41 mouse cellular contexts compared by ENCODE assay signal in genomic region chr11:98603953-98604352, GRCm38 (mm10). TPM values are rescaled to one million over a fixed set of nuclear protein-coding genes. Genes with fewer than 3 reads are reported as not detected.
A peak's percentile ranks its signal among the peaks of the same experiment; 100 is the strongest.
DNase-seq lines count a peak whose midpoint lies in the region; ATAC-seq and TF ChIP-seq lines count a peak whose summit lies in the region.
"Had no signal": no experiment of that assay in that cellular context is flagged by ENCODE, and none has a peak within 500 bp of the region (broad histone marks: within the 10 kb centered on the region; RNA-seq: fewer than 3 reads in every experiment).

No protein-coding gene starts in this region.

- H3K4me2 ChIP-seq in lung, embryonic 14.5 days = no peak overlapping the region
- H3K4me2 ChIP-seq in CH12.LX (ENCODE audit: insufficient read depth, low read depth, poor library complexity, severe bottlenecking) = no peak overlapping the region
- H3K4me2 ChIP-seq in midbrain, embryonic 11.5 days = no peak overlapping the region
- H3K4me2 ChIP-seq: heart, embryonic 13.5 days; hindbrain, embryonic 14.5 days; limb, embryonic 12.5 days; liver, embryonic 12.5 days; lung, embryonic 15.5 days; midbrain, embryonic 15.5 days had no signal

- no peaks in the 10 kb centered on the region for H3K79me2 ChIP-seq in CH12.LX (replicated peaks; ENCODE audit: control insufficient read depth, extremely low read depth, insufficient read depth, poor library complexity, severe bottlenecking)

- peaks cover 5% of the 10 kb centered on the region; the same call in 1 of the 2 replicates for H3K27me3 ChIP-seq in lung, embryonic 14.5 days (ENCODE audit: insufficient read depth, low read length)
- peaks cover 66% of the 10 kb centered on the region for H3K27me3 ChIP-seq in CH12.LX (replicated peaks)
- peaks cover 2% of the 10 kb centered on the region; the same call in 1 of the 2 replicates for H3K27me3 ChIP-seq in midbrain, embryonic 11.5 days (ENCODE audit: control insufficient read depth, insufficient read depth, low read length)

- TF ChIP-seq EP300 in CH12.LX (IDR thresholded peaks at IDR 0.05; ENCODE audit: low read length) = no peak

- H3K9ac ChIP-seq in lung, embryonic 14.5 days = no peak overlapping the region
- no peak overlapping the region for H3K9ac ChIP-seq in CH12.LX (ENCODE audit: insufficient read depth, low read depth)
- no peak overlapping the region for H3K9ac ChIP-seq in midbrain, embryonic 11.5 days (ENCODE audit: low read length)
- H3K9ac ChIP-seq: heart, embryonic 13.5 days; hindbrain, embryonic 14.5 days; limb, embryonic 12.5 days; liver, embryonic 12.5 days; lung, embryonic 15.5 days; midbrain, embryonic 15.5 days had no signal

- TF ChIP-seq POLR2A in CH12.LX (IDR thresholded peaks at IDR 0.05; ENCODE audit: low read depth, low read length) = no peak

- H3K27ac ChIP-seq in lung, embryonic 14.5 days (ENCODE audit: low read depth) = no peak overlapping the region
- H3K27ac ChIP-seq in CH12.LX (ENCODE audit: insufficient read depth, low read depth) = no peak overlapping the region
- no peak overlapping the region for H3K27ac ChIP-seq in midbrain, embryonic 11.5 days (ENCODE audit: low read depth, low read length)
- H3K27ac ChIP-seq: gastrocnemius, adult 2 months; heart, adult 2 months; heart, embryonic 13.5 days; hindbrain, embryonic 14.5 days; limb, embryonic 12.5 days; liver, embryonic 12.5 days; lung, embryonic 15.5 days; midbrain, embryonic 15.5 days had no signal

- WGBS in lung, embryonic 14.5 days = 79% methylated on average over 2 of the region's 2 CpGs
- WGBS in midbrain, embryonic 11.5 days = 82% methylated on average over 2 of the region's 2 CpGs

- dilution Hi-C loops in CH12.LX (cut with MboI; ENCODE audit: extremely low pct_ligation_motif_present, extremely low pct_unique_long_range_greater_than_20kb, low sequenced_read_pairs) = no loop called here

- H3K36me3 ChIP-seq in lung, embryonic 14.5 days (ENCODE audit: insufficient read depth) = no peaks in the 10 kb centered on the region
- no peaks in the 10 kb centered on the region for H3K36me3 ChIP-seq in CH12.LX (replicated peaks in 1 of 2; ENCODE audit: control insufficient read depth in 1 of 2, insufficient read depth in 1 of 2, low read length in 1 of 2)
- H3K36me3 ChIP-seq in midbrain, embryonic 11.5 days (ENCODE audit: control insufficient read depth, insufficient read depth, low read length) = no peaks in the 10 kb centered on the region
- H3K36me3 ChIP-seq: G1E; heart, embryonic 13.5 days; limb, embryonic 12.5 days; liver, embryonic 12.5 days; lung, embryonic 15.5 days; midbrain, embryonic 15.5 days had no signal

- TF ChIP-seq RAD21 in CH12.LX (IDR thresholded peaks at IDR 0.05; ENCODE audit: low read depth, low read length) = peak; percentile 57

- no peak overlapping the region for H3K4me3 ChIP-seq in lung, embryonic 14.5 days (ENCODE audit: low read depth, low read length)
- no peak overlapping the region for H3K4me3 ChIP-seq in CH12.LX (replicated peaks in 1 of 3; ENCODE audit: low read depth in 2 of 3, low read length in 2 of 3, poor library complexity in 1 of 3)
- H3K4me3 ChIP-seq in midbrain, embryonic 11.5 days (ENCODE audit: low read depth, low read length) = no peak overlapping the region
- H3K4me3 ChIP-seq: erythroblast, embryonic 14.5 days; gastrocnemius, adult 2 months; heart, adult 2 months; heart, embryonic 13.5 days; limb, embryonic 12.5 days; liver, embryonic 12.5 days; lung, embryonic 15.5 days; midbrain, embryonic 15.5 days had no signal

- peak; percentile 30 for TF ChIP-seq CTCF in lung, embryonic 14.5 days (IDR thresholded peaks at IDR 0.05; ENCODE audit: low read depth)
- peak in 1 of 2 experiments; percentile 73 for TF ChIP-seq CTCF in CH12.LX (conservative IDR thresholded peaks at IDR 0.05 in 1 of 2, IDR thresholded peaks at IDR 0.05 in 1 of 2; ENCODE audit: low read depth in 2 of 2, low read length in 2 of 2)

- peak; percentile 28 for DNase-seq in CD4-positive, CD25-positive, alpha-beta regulatory T cell, adult 2 months (ENCODE audit: low read depth, low spot score)
- no peak for DNase-seq in lung, embryonic 14.5 days
- no peak for DNase-seq in lung, postnatal 25 days (ENCODE audit: low spot score)
- DNase-seq in CH12.LX (ENCODE audit: extremely low read depth) = peak; percentile 37
- DNase-seq in midbrain, embryonic 11.5 days (ENCODE audit: low spot score, missing footprints) = no peak
- DNase-seq in kidney, adult 9 months = no peak
- DNase-seq: adrenal gland, postnatal 25 days; cerebellum, adult 18-20 months; cerebellum, postnatal 10 days; gastrocnemius, adult 2 months; gastrocnemius, postnatal 36 days; heart, adult 2 months; heart, postnatal 10 days; kidney, adult 2 months; kidney, postnatal 10 days; layer of hippocampus, adult 9-11 months; lung, postnatal 4 days; right cerebral cortex, adult 18-20 months; spleen, adult 18-20 months had no signal

- ATAC-seq in CD4-positive, CD25-positive, alpha-beta regulatory T cell, adult 4 months = no peak
- ATAC-seq in lung, embryonic 14.5 days (ENCODE audit: insufficient read depth) = no peak
- 0 out of 2 replicates have a peak, but pooled peaks have one; percentile 31 for ATAC-seq in megakaryocyte progenitor cell, adult 5-6 weeks (replicated peaks; ENCODE audit: poor library complexity)
- no peak for ATAC-seq in midbrain, embryonic 11.5 days (ENCODE audit: low FRiP score)
- ATAC-seq: forebrain, embryonic 16.5 days; inflammation-experienced regulatory T-cells, adult 6 months; liver, embryonic 12.5 days; midbrain, embryonic 15.5 days had no signal

- in situ Hi-C loops in CH12.LX (cut with MboI; ENCODE audit: low pct_ligation_motif_present, low pct_unique_long_range_greater_than_20kb, low sequenced_read_pairs) = loop anchor here (10.0 kb wide), 1 partner anchor 71 kb away; no protein-coding TSS in a partner anchor

- peaks cover 10% of the 10 kb centered on the region; the same call in 1 of the 2 replicates for H3K4me1 ChIP-seq in lung, embryonic 14.5 days (ENCODE audit: insufficient read depth)
- peaks cover 4 to 13% of the 10 kb centered on the region in 2 experiments for H3K4me1 ChIP-seq in CH12.LX (ENCODE audit: control insufficient read depth in 1 of 2, insufficient read depth in 2 of 2)
- peaks cover 5% of the 10 kb centered on the region for H3K4me1 ChIP-seq in midbrain, embryonic 11.5 days (ENCODE audit: control insufficient read depth, insufficient read depth, low read length)

- no peaks in the 10 kb centered on the region for H3K9me3 ChIP-seq in lung, embryonic 14.5 days (ENCODE audit: low read depth, low read length)
- no peaks in the 10 kb centered on the region for H3K9me3 ChIP-seq in CH12.LX (replicated peaks; ENCODE audit: low read length)
- no peaks in the 10 kb centered on the region for H3K9me3 ChIP-seq in midbrain, embryonic 11.5 days (ENCODE audit: control insufficient read depth, low read length)
- H3K9me3 ChIP-seq: G1E; heart, embryonic 13.5 days; limb, embryonic 12.5 days; liver, embryonic 12.5 days; lung, embryonic 15.5 days; midbrain, embryonic 15.5 days had no signal

RNA-seq across cellular contexts. Expression of gene Lrrc3c, which starts 5.9 kb away (rescaled TPM):
- polyA plus RNA-seq in CD4-positive, CD25-positive, alpha-beta regulatory T cell, adult 4 months (2017; shearing (Covaris generic)) = not detected
- polyA plus RNA-seq in lung, embryonic 14.5 days (2014; fragmentation: Nextera tagmentation; extraction: Ambion mirVana) = not detected in 2 replicates
- total RNA-seq in CH12.LX (2012; rRNA removed) = not detected in 2 replicates
- not detected in 2 replicates for total RNA-seq in CH12.LX (2014; rRNA removed)
- not detected in 2 replicates for polyA plus RNA-seq in CH12.LX (2012; ENCODE audit: insufficient read length, low read depth)
- not detected in 2 replicates for total RNA-seq in megakaryocyte progenitor cell, adult 5-6 weeks (2015)
- total RNA-seq in megakaryocyte progenitor cell, adult 5-6 weeks (2017) = not detected in 2 replicates
- polyA plus RNA-seq in midbrain, embryonic 11.5 days (2014; fragmentation: Nextera tagmentation; extraction: Ambion mirVana) = not detected in 2 replicates
- total RNA-seq: adrenal gland, postnatal 25 days; G1E; gastrocnemius, adult 2 months; gastrocnemius, postnatal 36 days; heart, adult 2 months; heart, postnatal 10 days; hematopoietic stem cell, adult 5-6 weeks; left cerebral cortex, adult 18-20 months; left cerebral cortex, postnatal 25 days; megakaryocyte-erythroid progenitor cell, adult 5-6 weeks; neutrophil, adult 5-6 weeks had no signal
- polyA plus RNA-seq: cortical plate, adult 2 months; embryonic facial prominence, embryonic 14.5 days; erythroblast, embryonic 14.5 days; forebrain, embryonic 11.5 days; forebrain, embryonic 16.5 days; G1E; heart, adult 2 months; heart, embryonic 13.5 days; hindbrain, embryonic 14.5 days; inflammation-experienced regulatory T-cells, adult 6 months; kidney, adult 2 months; large intestine, adult 2 months; limb, embryonic 12.5 days; liver, embryonic 12.5 days; lung, embryonic 15.5 days; midbrain, embryonic 15.5 days; neural tube, embryonic 11.5 days had no signal

RNA-seq across cellular contexts. Expression of gene Ormdl3, which starts 16.8 kb away (rescaled TPM):
- polyA plus RNA-seq in CD4-positive, CD25-positive, alpha-beta regulatory T cell, adult 4 months (2017; shearing (Covaris generic)) = 10 to 100 TPM; 25.9 to 53.6 TPM
- polyA plus RNA-seq in lung, embryonic 14.5 days (2014; fragmentation: Nextera tagmentation; extraction: Ambion mirVana) = 6.6 and 6.9 TPM in 2 replicates
- total RNA-seq in CH12.LX (2012; rRNA removed) (45.1 and 49.7 TPM in 2 replicates), CH12.LX (2014; rRNA removed) (30.6 and 32.9 TPM in 2 replicates)
- 32.5 and 34.9 TPM in 2 replicates for polyA plus RNA-seq in CH12.LX (2012; ENCODE audit: insufficient read length, low read depth)
- 5.5 and 7.7 TPM in 2 replicates for total RNA-seq in megakaryocyte progenitor cell, adult 5-6 weeks (2015)
- 7.2 and 10.6 TPM in 2 replicates for total RNA-seq in megakaryocyte progenitor cell, adult 5-6 weeks (2017)
- 9.7 and 12.0 TPM in 2 replicates for polyA plus RNA-seq in midbrain, embryonic 11.5 days (2014; fragmentation: Nextera tagmentation; extraction: Ambion mirVana)

RNA-seq across cellular contexts. Expression of gene Gm12355, which starts 21.5 kb away (rescaled TPM):
- polyA plus RNA-seq in CD4-positive, CD25-positive, alpha-beta regulatory T cell, adult 4 months (2017; shearing (Covaris generic)) = 1 to 10 TPM; 1.0 to 9.6 TPM
- 1.2 and 1.4 TPM in 2 replicates for polyA plus RNA-seq in lung, embryonic 14.5 days (2014; fragmentation: Nextera tagmentation; extraction: Ambion mirVana)
- 1.8 and 2.0 TPM in 2 replicates for total RNA-seq in CH12.LX (2012; rRNA removed)
- total RNA-seq in CH12.LX (2014; rRNA removed) = 24.2 and 26.0 TPM in 2 replicates
- polyA plus RNA-seq in CH12.LX (2012; ENCODE audit: insufficient read length, low read depth) = 3.0 and 9.8 TPM in 2 replicates
- 9.7 and 12.5 TPM in 2 replicates for total RNA-seq in megakaryocyte progenitor cell, adult 5-6 weeks (2015)
- total RNA-seq in megakaryocyte progenitor cell, adult 5-6 weeks (2017) = 3.2 and 5.2 TPM in 2 replicates
- 1.3 and 1.4 TPM in 2 replicates for polyA plus RNA-seq in midbrain, embryonic 11.5 days (2014; fragmentation: Nextera tagmentation; extraction: Ambion mirVana)
- total RNA-seq: neutrophil, adult 5-6 weeks had no signal
- polyA plus RNA-seq: erythroblast, embryonic 14.5 days; G1E; heart, adult 2 months; kidney, adult 2 months; large intestine, adult 2 months had no signal

RNA-seq across cellular contexts. Expression of gene Gsdma3, which starts 22.2 kb away (rescaled TPM):
- under 1 TPM in 1 of 2 experiments, not detected in 1; 0.20 TPM for polyA plus RNA-seq in CD4-positive, CD25-positive, alpha-beta regulatory T cell, adult 4 months (2017; shearing (Covaris generic))
- polyA plus RNA-seq in lung, embryonic 14.5 days (2014; fragmentation: Nextera tagmentation; extraction: Ambion mirVana) = not detected in 2 replicates
- not detected in 2 replicates for total RNA-seq in CH12.LX (2012; rRNA removed)
- total RNA-seq in CH12.LX (2014; rRNA removed) = not detected in 2 replicates
- polyA plus RNA-seq in CH12.LX (2012; ENCODE audit: insufficient read length, low read depth) = not detected in 2 replicates
- not detected in 2 replicates for total RNA-seq in megakaryocyte progenitor cell, adult 5-6 weeks (2015)
- total RNA-seq in megakaryocyte progenitor cell, adult 5-6 weeks (2017) = not detected in 2 replicates
- not detected in 2 replicates for polyA plus RNA-seq in midbrain, embryonic 11.5 days (2014; fragmentation: Nextera tagmentation; extraction: Ambion mirVana)
- total RNA-seq: G1E; hematopoietic stem cell, adult 5-6 weeks; left cerebral cortex, adult 18-20 months; left cerebral cortex, postnatal 25 days; megakaryocyte-erythroid progenitor cell, adult 5-6 weeks; neutrophil, adult 5-6 weeks had no signal
- polyA plus RNA-seq: cortical plate, adult 2 months; embryonic facial prominence, embryonic 14.5 days; erythroblast, embryonic 14.5 days; forebrain, embryonic 11.5 days; forebrain, embryonic 16.5 days; G1E; heart, adult 2 months; heart, embryonic 13.5 days; hindbrain, embryonic 14.5 days; inflammation-experienced regulatory T-cells, adult 6 months; kidney, adult 2 months; large intestine, adult 2 months; limb, embryonic 12.5 days; liver, embryonic 12.5 days; lung, embryonic 15.5 days; midbrain, embryonic 15.5 days; neural tube, embryonic 11.5 days had no signal

RNA-seq across cellular contexts. Expression of gene Gsdma2, which starts 42.6 kb away (rescaled TPM):
- not detected for polyA plus RNA-seq in CD4-positive, CD25-positive, alpha-beta regulatory T cell, adult 4 months (2017; shearing (Covaris generic))
- not detected in 2 replicates for polyA plus RNA-seq in lung, embryonic 14.5 days (2014; fragmentation: Nextera tagmentation; extraction: Ambion mirVana)
- total RNA-seq in CH12.LX (2012; rRNA removed) = not detected in 2 replicates
- not detected in 2 replicates for total RNA-seq in CH12.LX (2014; rRNA removed)
- polyA plus RNA-seq in CH12.LX (2012; ENCODE audit: insufficient read length, low read depth) = not detected in 2 replicates
- not detected in 2 replicates for total RNA-seq in megakaryocyte progenitor cell, adult 5-6 weeks (2015)
- not detected in 2 replicates for total RNA-seq in megakaryocyte progenitor cell, adult 5-6 weeks (2017)
- polyA plus RNA-seq in midbrain, embryonic 11.5 days (2014; fragmentation: Nextera tagmentation; extraction: Ambion mirVana) = not detected in 2 replicates
- total RNA-seq: heart, adult 2 months; hematopoietic stem cell, adult 5-6 weeks; left cerebral cortex, adult 18-20 months; left cerebral cortex, postnatal 25 days; megakaryocyte-erythroid progenitor cell, adult 5-6 weeks; neutrophil, adult 5-6 weeks had no signal
- polyA plus RNA-seq: cortical plate, adult 2 months; embryonic facial prominence, embryonic 14.5 days; erythroblast, embryonic 14.5 days; forebrain, embryonic 11.5 days; forebrain, embryonic 16.5 days; G1E; heart, adult 2 months; heart, embryonic 13.5 days; hindbrain, embryonic 14.5 days; inflammation-experienced regulatory T-cells, adult 6 months; kidney, adult 2 months; limb, embryonic 12.5 days; liver, embryonic 12.5 days; lung, embryonic 15.5 days; midbrain, embryonic 15.5 days had no signal

Comparison
In these comparisons a context has a peak if more than half of its experiments do, and no peak if none do; other contexts are left out.
1. DNase-seq: peak in CD4-positive, CD25-positive, alpha-beta regulatory T cell, adult 2 months (single experiment) and CH12.LX (single experiment); none in lung, embryonic 14.5 days (single experiment), lung, postnatal 25 days (single experiment), midbrain, embryonic 11.5 days (single experiment) and kidney, adult 9 months (single experiment).